Mouse (Mus musculus): ENCODE results near the gene Nfkb2. TPM values are rescaled to one million over a fixed set of nuclear protein-coding genes. Genes with fewer than 3 reads are reported as not detected.

The Nfkb2 gene
- polyA plus RNA-seq, 1 experiment from 2014 or later = 5.0 TPM

DNA sequence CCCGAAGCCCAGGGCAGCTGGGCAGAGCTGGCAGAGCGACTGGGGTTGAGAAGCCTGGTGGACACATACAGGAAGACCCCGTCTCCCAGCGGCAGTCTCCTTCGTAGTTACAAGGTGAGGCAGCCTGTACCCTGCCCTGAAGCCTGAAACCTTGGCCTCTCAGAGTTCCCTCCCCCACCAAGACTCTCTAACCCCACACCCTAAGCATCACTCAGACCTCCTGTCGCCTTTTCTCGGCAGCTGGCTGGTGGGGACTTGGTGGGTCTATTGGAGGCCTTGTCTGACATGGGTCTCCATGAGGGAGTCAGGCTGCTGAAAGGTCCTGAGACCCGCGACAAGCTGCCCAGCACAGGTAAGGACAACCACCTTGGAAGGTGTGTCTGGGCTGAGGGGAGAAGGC lies 7.2 kb downstream of the Nfkb2 start:
- H3K9me3 ChIP-seq (replicated peaks) = no peaks in the 10 kb centered on the region
- peaks cover 20% of the 10 kb centered on the region for H3K36me3 ChIP-seq
- H3K4me3 ChIP-seq = no peak overlapping the region
- peaks cover 18% of the 10 kb centered on the region for H3K4me1 ChIP-seq
- H3K27me3 ChIP-seq = peaks cover 80% of the 10 kb centered on the region
- no peak overlapping the region for H3K9ac ChIP-seq
- ATAC-seq (ENCODE audit: low FRiP score) = no peak
- H3K27ac ChIP-seq = no peak overlapping the region
- WGBS = 86% methylated on average over 9 of the region's 9 CpGs
- no peak overlapping the region for H3K4me2 ChIP-seq (replicated peaks)

- H3K4me3 ChIP-seq = no peak overlapping the region
- H3K4me1 ChIP-seq = peaks cover 26% of the 10 kb centered on the region
- H3K9me3 ChIP-seq (replicated peaks) = no peaks in the 10 kb centered on the region
- no peak for ATAC-seq (ENCODE audit: low FRiP score)
- WGBS = 88% methylated on average over 21 of the region's 21 CpGs
- peaks cover 20% of the 10 kb centered on the region for H3K36me3 ChIP-seq
- H3K27me3 ChIP-seq = peaks cover 80% of the 10 kb centered on the region
- no peak overlapping the region for H3K27ac ChIP-seq
- no peak overlapping the region for H3K9ac ChIP-seq
- no peak overlapping the region for H3K4me2 ChIP-seq (replicated peaks)
These were observed 8.4 kb downstream of the Nfkb2 start for GRCm38 (mm10) chr19:46312566-46312965.

DNA sequence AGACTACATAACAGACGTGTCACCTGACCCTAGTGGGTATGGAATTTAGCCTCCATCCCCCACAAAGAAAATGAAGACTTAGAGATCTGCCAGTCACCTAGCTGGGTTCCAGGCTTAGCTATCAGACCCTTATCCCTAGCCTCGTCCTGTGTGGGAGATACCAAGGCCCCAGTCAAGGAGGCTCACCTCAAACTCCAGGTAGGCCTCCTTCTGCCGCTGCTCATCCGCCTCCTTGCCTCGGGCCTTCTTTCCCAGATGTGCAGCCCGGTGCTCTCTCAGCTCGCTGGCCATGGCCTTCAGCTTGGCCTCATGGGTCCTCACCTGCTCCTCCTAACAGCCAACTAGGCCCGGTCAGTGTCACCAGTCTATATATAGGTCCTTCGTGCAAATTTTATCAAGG lies 9.0 kb downstream of the Nfkb2 start:
- 83% methylated on average over 9 of the region's 9 CpGs for WGBS
- Histone ChIP-seq H3K36me3 (peaks cover 20% of the 10 kb centered on the region), H3K4me1 (peaks cover 32% of the 10 kb centered on the region), H3K9ac (no peak overlapping the region), H3K4me3 (no peak overlapping the region), H3K4me2 (replicated peaks) (no peak overlapping the region), H3K9me3 (replicated peaks) (no peaks in the 10 kb centered on the region), H3K27me3 (peaks cover 79% of the 10 kb centered on the region), H3K27ac (no peak overlapping the region)
- no peak for ATAC-seq (ENCODE audit: low FRiP score)

DNA sequence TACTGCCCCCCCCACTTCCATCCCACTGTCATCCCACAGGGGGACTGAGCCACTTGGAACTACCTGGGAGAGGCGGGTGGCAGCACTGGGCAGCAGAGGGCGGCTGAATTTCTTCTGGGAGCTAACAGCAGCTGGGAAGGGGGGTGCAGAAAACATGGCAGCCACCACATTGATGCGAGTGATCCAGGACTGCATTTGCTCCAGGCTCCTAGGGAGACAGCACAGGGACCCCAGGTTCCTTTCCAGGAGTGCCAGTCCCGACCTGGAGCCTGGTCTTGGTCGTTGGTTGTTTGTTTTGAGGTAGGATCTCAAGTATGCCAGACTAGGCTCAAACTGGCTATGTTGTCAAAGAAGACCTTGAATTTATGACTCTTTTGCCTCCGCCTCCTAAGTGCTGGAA lies 9.5 kb downstream of the Nfkb2 start:
- Histone ChIP-seq H3K36me3 (peaks cover 20% of the 10 kb centered on the region), H3K9ac (no peak overlapping the region), H3K4me3 (no peak overlapping the region), H3K27ac (no peak overlapping the region), H3K9me3 (replicated peaks) (no peaks in the 10 kb centered on the region), H3K4me1 (peaks cover 33% of the 10 kb centered on the region), H3K27me3 (peaks cover 79% of the 10 kb centered on the region), H3K4me2 (replicated peaks) (no peak overlapping the region)
- ATAC-seq (ENCODE audit: low FRiP score) = no peak
- WGBS = 63% methylated on average over 6 of the region's 6 CpGs

GRCm38 (mm10) chr19:46314151-46314601 lies 10.1 kb downstream of the Nfkb2 start:
- no peak overlapping the region for H3K27ac ChIP-seq
- peaks cover 35% of the 10 kb centered on the region for H3K4me1 ChIP-seq
- H3K9me3 ChIP-seq (replicated peaks) = no peaks in the 10 kb centered on the region
- peaks cover 20% of the 10 kb centered on the region for H3K36me3 ChIP-seq
- WGBS = 15% methylated on average over 18 of the region's 18 CpGs
- no peak for ATAC-seq (ENCODE audit: low FRiP score)
- H3K9ac ChIP-seq = no peak overlapping the region
- H3K4me3 ChIP-seq = no peak overlapping the region
- peaks cover 82% of the 10 kb centered on the region for H3K27me3 ChIP-seq
- H3K4me2 ChIP-seq (replicated peaks) = 0 out of 2 replicates have a peak overlapping the region, but pooled peaks have one; percentile 6

DNA sequence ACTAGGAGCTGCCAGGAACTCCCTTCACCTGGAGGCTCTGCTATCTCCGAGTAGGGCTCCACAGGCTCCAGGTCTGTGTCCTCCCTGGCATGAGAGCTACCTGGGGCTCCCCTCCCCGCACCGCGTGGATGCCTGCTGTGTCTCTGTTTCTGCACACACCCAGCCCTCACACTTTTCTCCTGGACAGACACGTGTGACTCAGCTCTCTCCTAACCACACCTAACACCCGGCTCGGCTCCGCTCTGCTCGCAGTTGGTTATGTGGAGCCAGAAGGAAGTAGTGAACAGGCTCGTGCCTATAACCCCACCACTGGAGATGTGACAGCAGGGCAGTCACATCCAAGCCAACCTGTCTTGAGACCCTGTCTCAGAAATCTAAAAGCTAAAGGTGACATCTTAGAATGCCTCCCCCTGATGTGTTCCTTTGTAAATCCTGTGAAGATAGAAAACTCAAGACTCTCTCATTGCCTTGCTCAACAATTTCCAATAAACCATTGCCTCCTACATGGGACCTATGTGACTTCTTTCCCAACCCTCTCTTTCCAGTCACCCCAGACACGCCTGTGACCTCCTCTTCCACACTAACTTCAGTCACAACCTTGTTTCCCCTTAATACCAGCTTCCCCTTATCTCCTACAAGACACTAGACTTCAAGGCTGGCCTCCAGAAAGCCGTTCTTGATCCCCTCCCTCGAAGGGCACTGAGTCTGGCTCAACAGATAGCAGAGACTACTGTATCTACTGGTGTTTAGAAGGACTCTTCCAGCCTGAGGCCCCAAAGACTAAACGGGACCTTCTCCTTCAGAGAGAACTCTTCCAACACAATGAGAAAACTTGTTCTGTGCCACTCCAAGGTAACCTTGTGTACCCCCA lies 11.0 kb downstream of the Nfkb2 start:
- Histone ChIP-seq H3K36me3 (peaks cover 20% of the 10 kb centered on the region), H3K4me1 (peaks cover 32% of the 10 kb centered on the region), H3K27ac (no peak overlapping the region), H3K27me3 (peaks cover 87% of the 10 kb centered on the region), H3K4me3 (no peak overlapping the region), H3K9ac (no peak overlapping the region), H3K9me3 (replicated peaks) (no peaks in the 10 kb centered on the region), H3K4me2 (replicated peaks) (no peak overlapping the region)
- ATAC-seq (ENCODE audit: low FRiP score) = no peak
- WGBS = 50% methylated on average over 14 of the region's 14 CpGs

DNA sequence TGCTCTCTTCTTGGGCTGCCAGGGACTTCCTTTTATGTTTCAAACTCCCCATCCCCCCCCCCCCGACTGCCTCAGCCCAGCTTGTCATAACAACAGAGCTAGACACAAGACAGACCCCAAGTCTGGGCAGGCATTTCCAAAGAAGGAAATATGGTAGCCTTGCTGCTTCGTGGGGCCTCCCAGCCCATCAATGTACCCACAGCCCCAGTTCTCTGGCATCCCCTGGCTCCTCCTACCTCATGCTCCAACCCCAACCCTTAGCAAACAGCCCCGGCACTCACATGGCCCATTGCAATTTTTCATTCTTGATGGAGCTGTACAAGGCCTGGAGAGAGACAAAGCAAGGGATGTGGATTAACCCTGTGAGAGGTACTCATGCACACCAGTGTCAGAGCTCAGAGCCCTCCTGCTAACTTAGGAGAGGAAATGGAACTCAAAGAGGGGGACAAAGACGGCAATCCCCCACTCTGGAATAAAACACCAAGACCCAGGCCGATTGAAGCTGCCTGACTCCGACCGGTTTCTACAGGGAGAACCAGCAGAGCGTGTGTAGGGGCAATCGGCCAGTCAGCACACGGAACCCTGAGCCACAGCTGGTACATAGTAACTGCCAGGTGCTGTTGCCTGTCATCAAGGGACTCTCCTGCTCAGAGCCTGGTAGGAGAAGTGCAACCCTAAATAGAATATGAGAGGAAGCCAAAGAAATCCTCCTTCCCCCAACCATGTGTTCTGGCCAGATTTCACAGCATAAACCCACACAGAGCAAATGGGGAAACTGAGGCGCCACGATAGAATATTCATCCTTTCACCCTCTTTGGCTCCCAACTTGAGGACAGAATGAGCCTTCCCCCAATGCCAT lies 11.9 kb downstream of the Nfkb2 start:
- Histone ChIP-seq H3K4me3 (no peak overlapping the region; the same call in 1 of the 2 replicates), H3K27me3 (peaks cover 92% of the 10 kb centered on the region), H3K9ac (no peak overlapping the region; the same call in 1 of the 2 replicates), H3K4me2 (replicated peaks) (peak overlapping the region; percentile 73), H3K9me3 (replicated peaks) (no peaks in the 10 kb centered on the region), H3K27ac (no peak overlapping the region), H3K36me3 (peaks cover 16% of the 10 kb centered on the region), H3K4me1 (peaks cover 38% of the 10 kb centered on the region)
- no peak for ATAC-seq (ENCODE audit: low FRiP score)
- WGBS = 53% methylated on average over 12 of the region's 12 CpGs

- 37% methylated on average over 15 of the region's 15 CpGs for WGBS
- H3K9ac ChIP-seq = peak overlapping the region; percentile 67
- peaks cover 10% of the 10 kb centered on the region; the same call in 1 of the 2 replicates for H3K36me3 ChIP-seq
- H3K4me1 ChIP-seq = peaks cover 49% of the 10 kb centered on the region
- no peaks in the 10 kb centered on the region for H3K9me3 ChIP-seq (replicated peaks)
- peak overlapping the region; percentile 73 for H3K4me2 ChIP-seq (replicated peaks)
- H3K4me3 ChIP-seq = peak overlapping the region; percentile 47
- 0 out of 2 replicates have a peak overlapping the region, but pooled peaks have one; percentile 18 for H3K27ac ChIP-seq
- H3K27me3 ChIP-seq = peaks cover 92% of the 10 kb centered on the region
- no peak for ATAC-seq (ENCODE audit: low FRiP score)
These were observed 12.9 kb downstream of the Nfkb2 start for GRCm38 (mm10) chr19:46316846-46317545.

DNA sequence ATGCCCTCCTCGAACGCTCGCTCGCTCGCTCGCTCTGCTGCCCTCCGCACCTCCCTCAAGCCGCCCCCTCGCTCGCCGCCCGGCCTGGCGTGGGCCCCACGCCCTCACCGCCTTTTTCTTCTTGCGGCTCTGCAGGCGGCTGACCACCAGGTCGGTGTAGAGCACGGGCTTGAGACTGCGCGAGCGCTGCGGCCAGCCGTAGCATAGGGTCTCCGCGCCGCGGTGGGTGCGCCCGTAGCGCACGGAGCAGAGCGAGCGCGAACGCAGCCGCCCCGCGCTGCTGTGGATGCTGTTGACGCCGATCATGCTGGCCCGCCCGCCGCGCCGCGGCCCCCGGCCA lies 13.4 kb downstream of the Nfkb2 start:
- Histone ChIP-seq H3K27ac (peak overlapping the region; percentile 18; the same call in 1 of the 2 replicates), H3K36me3 (peaks cover 8% of the 10 kb centered on the region; the same call in 1 of the 2 replicates), H3K4me3 (peak overlapping the region; percentile 47), H3K9ac (peak overlapping the region; percentile 67), H3K4me2 (replicated peaks) (peak overlapping the region; percentile 73), H3K9me3 (replicated peaks) (no peaks in the 10 kb centered on the region), H3K4me1 (peaks cover 54% of the 10 kb centered on the region), H3K27me3 (peaks cover 92% of the 10 kb centered on the region)
- under 1% methylated on average over 36 of the region's 48 CpGs for WGBS
- ATAC-seq (ENCODE audit: low FRiP score) = 0 out of 2 replicates have a peak, but pooled peaks have one; percentile 23

GRCm38 (mm10) chr19:46318031-46318471 lies 13.9 kb downstream of the Nfkb2 start:
- WGBS = 3% methylated on average over 20 of the region's 42 CpGs
- Histone ChIP-seq H3K27me3 (peaks cover 93% of the 10 kb centered on the region), H3K4me3 (peak overlapping the region; percentile 47), H3K27ac (peak overlapping the region; percentile 18; the same call in 1 of the 2 replicates), H3K4me2 (replicated peaks) (peak overlapping the region; percentile 73), H3K36me3 (peaks cover 6% of the 10 kb centered on the region; the same call in 1 of the 2 replicates), H3K9ac (peak overlapping the region; percentile 67), H3K9me3 (replicated peaks) (no peaks in the 10 kb centered on the region), H3K4me1 (peaks cover 59% of the 10 kb centered on the region)
- no peak for ATAC-seq (ENCODE audit: low FRiP score)

DNA sequence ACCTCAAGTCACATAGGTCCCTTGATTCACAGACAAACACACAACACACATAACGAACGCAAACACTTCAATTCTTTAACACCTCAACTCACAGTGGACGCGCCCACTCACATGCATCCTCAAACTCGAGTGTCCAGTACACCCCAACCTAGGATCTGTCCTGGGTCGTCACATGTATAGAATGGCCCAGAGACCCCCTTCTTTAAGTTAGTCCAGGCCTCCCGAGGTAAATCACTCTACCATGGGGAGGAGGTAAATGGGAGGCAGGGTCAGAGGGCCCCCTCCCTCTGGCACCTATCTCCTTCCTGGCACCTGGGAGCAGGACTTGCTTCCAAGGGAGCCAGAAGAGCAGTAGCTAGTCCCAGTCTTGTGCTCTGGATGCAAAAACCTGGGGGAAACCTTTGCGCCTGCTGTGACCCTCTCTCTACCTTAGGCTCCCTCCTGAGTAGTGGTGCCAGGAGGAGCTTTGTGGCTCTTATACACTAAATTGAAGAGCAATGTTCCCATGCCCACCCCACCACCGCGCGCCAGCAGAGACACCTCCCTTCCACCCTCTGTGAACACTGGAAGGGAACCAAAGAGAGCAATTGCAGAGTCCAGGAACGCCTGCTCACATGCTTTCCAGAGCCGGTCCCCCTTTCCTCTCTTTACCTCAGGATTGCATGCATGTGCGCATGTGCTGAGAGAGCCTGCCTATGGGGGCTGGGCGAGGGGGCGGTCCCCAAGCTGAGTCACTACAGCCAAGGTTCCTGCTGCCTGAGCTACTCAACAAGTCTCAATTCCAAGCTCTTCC lies 14.7 kb downstream of the Nfkb2 start:
- ATAC-seq (ENCODE audit: low FRiP score) = no peak
- Histone ChIP-seq H3K36me3 (no peaks in the 10 kb centered on the region), H3K4me2 (replicated peaks) (peak overlapping the region; percentile 73), H3K27ac (peak overlapping the region; percentile 30; the same call in 1 of the 2 replicates), H3K27me3 (peaks cover 93% of the 10 kb centered on the region), H3K4me1 (peaks cover 62% of the 10 kb centered on the region), H3K4me3 (peak overlapping the region; percentile 47), H3K9ac (0 out of 2 replicates have a peak overlapping the region, but pooled peaks have one; percentile 13), H3K9me3 (replicated peaks) (no peaks in the 10 kb centered on the region)
- 11% methylated on average over 16 of the region's 16 CpGs for WGBS
